Mouse (Mus musculus) CH12.LX (cell line): Measurements from ENCODE around the gene Wdr34.

ENCODE experiments used
- CHD2 ChIP-seq: IDR thresholded peaks from 2 replicates; pipeline ENCODE4 v1.6.1; 2011; ENCODE audit warnings: low read length, improper control_type of control experiment
- CTCF ChIP-seq, 2 experiments: IDR thresholded peaks in 1 of 2; conservative IDR thresholded peaks in 1 of 2; 2 replicates each; pipeline ENCODE4 v1.5.1; 2011 to 2012; ENCODE audit warnings: low read depth in 2 of 2, low read length in 2 of 2, improper control_type of control experiment in 1 of 2, inconsistent platforms in 1 of 2, mild to moderate bottlenecking in 1 of 2, moderate library complexity in 1 of 2
- EP300 ChIP-seq: IDR thresholded peaks from 2 replicates; pipeline ENCODE4 v1.6.1; 2011; ENCODE audit warnings: low read length, improper control_type of control experiment
- MXI1 ChIP-seq: IDR thresholded peaks from 2 replicates; pipeline ENCODE4 v1.6.1; 2011; ENCODE audit warnings: mild to moderate bottlenecking, low read depth, low read length, improper control_type of control experiment
- POLR2A ChIP-seq: IDR thresholded peaks from 2 replicates; pipeline ENCODE4 v1.6.1; 2011; ENCODE audit warnings: low read depth, mild to moderate bottlenecking, improper control_type of control experiment, low read length
- TBP ChIP-seq: conservative IDR thresholded peaks from 2 replicates; pipeline ENCODE4 v1.6.1; 2011; ENCODE audit warnings: low read depth, low read length, improper control_type of control experiment

DNA sequence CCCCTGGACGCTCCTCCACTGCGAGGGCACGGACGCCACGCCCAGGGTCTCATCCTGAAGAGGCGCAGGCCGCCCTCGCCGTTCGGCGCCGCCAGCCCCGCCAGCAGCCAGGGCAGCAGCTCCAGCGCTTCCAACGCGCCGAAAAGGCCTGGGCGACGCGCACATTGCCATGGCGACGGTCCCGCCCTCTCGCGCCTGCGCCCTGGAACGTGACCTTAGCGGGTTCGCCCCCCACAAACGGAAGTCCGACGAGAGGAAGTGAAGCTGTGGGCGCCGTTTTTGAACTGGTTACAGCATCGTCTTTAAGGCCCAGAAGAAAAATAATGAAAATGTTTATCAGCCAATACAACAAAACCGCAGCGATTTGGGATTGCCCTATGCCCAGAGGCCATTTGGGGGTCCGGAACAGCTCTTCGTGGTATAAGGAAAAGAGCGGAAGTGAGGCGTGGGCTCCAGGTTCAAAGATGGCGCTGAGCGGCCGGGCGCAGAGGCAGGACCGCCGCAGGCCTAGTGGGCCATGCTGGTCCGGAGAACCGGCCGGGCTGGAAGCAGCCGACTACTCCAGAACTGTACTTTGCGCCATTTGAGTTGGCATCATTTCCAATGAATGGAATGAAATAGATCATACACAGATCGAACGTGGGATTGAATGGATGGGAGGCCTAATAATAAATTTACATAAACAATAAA is at the start of gene Wdr34:
- TF ChIP-seq POLR2A (peak; percentile 80), TBP (0 out of 2 replicates have a peak, but pooled peaks have one; percentile 71), CTCF (conservative IDR thresholded peaks at IDR 0.05 in 1 of 2, IDR thresholded peaks at IDR 0.05 in 1 of 2; ENCODE audit: low read depth in 2 of 2, low read length in 2 of 2) (no peak), CHD2 (peak; percentile 58; the same call in 1 of the 2 replicates), EP300 (no peak), MXI1 (peak; percentile 100)
